In the genomic region with DNA sequence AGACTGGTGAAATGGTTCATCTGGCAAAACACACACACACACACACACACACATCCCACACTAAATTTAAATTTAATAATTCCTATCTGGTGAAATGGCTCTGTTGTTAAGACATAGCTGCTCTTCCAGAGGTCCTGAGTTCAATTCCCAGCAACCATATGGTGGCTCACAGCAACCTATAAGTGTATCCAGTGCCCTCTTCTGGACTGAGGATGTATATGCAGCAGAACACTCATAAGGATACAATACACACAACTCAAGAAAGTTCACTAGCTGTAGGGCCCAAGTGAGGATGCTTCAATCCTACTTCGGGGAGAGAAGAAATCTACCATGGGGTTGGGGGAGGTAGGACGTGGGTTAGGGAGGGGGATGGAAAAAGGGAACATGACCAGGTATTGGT, we compare ENCODE assay signal across 26 mouse cellular contexts. TPM values are rescaled to one million over a fixed set of nuclear protein-coding genes. Genes with fewer than 3 reads are reported as not detected.
DNase-seq lines count a peak whose midpoint lies in the region; ATAC-seq and TF ChIP-seq lines count a peak whose summit lies in the region.
"Had no signal": no experiment of that assay in that cellular context is flagged by ENCODE, and none has a peak within 500 bp of the region (broad histone marks: within the 10 kb centered on the region; RNA-seq: fewer than 3 reads in every experiment).

No protein-coding gene starts in this region.

- WGBS in liver, postnatal 0 days (ENCODE audit: insufficient replicate concordance), result 47% methylated on average over 2 of the region's 2 CpGs
- 51% methylated on average over 2 of the region's 2 CpGs for WGBS in liver, embryonic 12.5 days (ENCODE audit: insufficient replicate concordance)
- 57% methylated on average over 2 of the region's 2 CpGs for WGBS in cerebellum, adult 2 months

- H3K9me3 ChIP-seq in liver, postnatal 0 days (ENCODE audit: low read length), result no peaks in the 10 kb centered on the region
- no peaks in the 10 kb centered on the region for H3K9me3 ChIP-seq in liver, embryonic 12.5 days (replicated peaks)
- H3K9me3 ChIP-seq: forebrain, embryonic 12.5 days; hindbrain, embryonic 13.5 days; liver, embryonic 13.5 days; neural tube, embryonic 13.5 days had no signal

- TF ChIP-seq POLR2A in cerebellum, adult 2 months (IDR thresholded peaks at IDR 0.05; ENCODE audit: borderline replicate concordance, insufficient read depth, low read length), result no peak

- DNase-seq in liver, postnatal 0 days, result no peak
- DNase-seq in CD4-positive, CD25-positive, alpha-beta regulatory T cell, adult 2 months (ENCODE audit: low read depth, low spot score), result peak; percentile 25
- DNase-seq in Patski (ENCODE audit: low read depth, low spot score), result no peak
- DNase-seq in lung, adult 18-20 months, result no peak
- no peak for DNase-seq in cerebellum, adult 2 months
- DNase-seq: adrenal gland, postnatal 14 days; cerebellum, adult 11 months; cerebellum, postnatal 10 days; gastrocnemius, postnatal 14 days; heart, postnatal 4 days; kidney, adult 11 months; kidney, postnatal 36 days; left cerebral cortex, postnatal 4 days; liver, embryonic 13.5 days; lung, embryonic 14.5 days; lung, postnatal 14 days; right cerebral cortex, postnatal 4 days; thymus, postnatal 25 days had no signal

- H3K4me3 ChIP-seq in liver, postnatal 0 days (ENCODE audit: low read depth, low read length), result no peak overlapping the region
- no peak overlapping the region for H3K4me3 ChIP-seq in liver, embryonic 12.5 days
- H3K4me3 ChIP-seq in cerebellum, adult 2 months (replicated peaks; ENCODE audit: insufficient read depth, low read depth, low read length), result no peak overlapping the region
- H3K4me3 ChIP-seq: forebrain, embryonic 12.5 days; hindbrain, embryonic 13.5 days; liver, embryonic 13.5 days; neural tube, embryonic 13.5 days had no signal

- no peaks in the 10 kb centered on the region for H3K27me3 ChIP-seq in liver, postnatal 0 days (ENCODE audit: insufficient read depth, low read length)
- no peaks in the 10 kb centered on the region for H3K27me3 ChIP-seq in liver, embryonic 12.5 days (replicated peaks)
- H3K27me3 ChIP-seq in Patski, result no peaks in the 10 kb centered on the region
- H3K27me3 ChIP-seq in cerebellum, adult 2 months (ENCODE audit: control insufficient read depth, insufficient read depth, low read length), result no peaks in the 10 kb centered on the region
- H3K27me3 ChIP-seq: forebrain, embryonic 12.5 days; hindbrain, embryonic 13.5 days; liver, embryonic 13.5 days; neural tube, embryonic 13.5 days had no signal

- TF ChIP-seq CTCF in liver, postnatal 0 days (IDR thresholded peaks at IDR 0.05; ENCODE audit: low read depth), result peak; percentile 16; the same call in 1 of the 2 replicates
- TF ChIP-seq CTCF in Patski (IDR thresholded peaks at IDR 0.05), result peak; percentile 59
- no peak for TF ChIP-seq CTCF in cerebellum, adult 2 months (IDR thresholded peaks at IDR 0.05; ENCODE audit: borderline replicate concordance, insufficient read depth, low read depth, low read length)

- H3K4me2 ChIP-seq in liver, postnatal 0 days (ENCODE audit: low read depth, low read length), result no peak overlapping the region
- H3K4me2 ChIP-seq in liver, embryonic 12.5 days, result no peak overlapping the region
- H3K4me2 ChIP-seq: forebrain, embryonic 12.5 days; heart, embryonic 11.5 days; hindbrain, embryonic 13.5 days; liver, embryonic 13.5 days; lung, embryonic 14.5 days; midbrain, embryonic 11.5 days; neural tube, embryonic 13.5 days had no signal

- CTCF ChIA-PET in Patski (lab: Charles Lee), result interaction anchor here (1.2 kb wide), 2 partner anchors 14 to 124 kb away, joined by 3 read pairs; no protein-coding TSS in a partner anchor

- no peak overlapping the region for H3K9ac ChIP-seq in liver, postnatal 0 days (replicated peaks)
- H3K9ac ChIP-seq in liver, embryonic 12.5 days, result no peak overlapping the region
- H3K9ac ChIP-seq: forebrain, embryonic 12.5 days; hindbrain, embryonic 13.5 days; liver, embryonic 13.5 days; lung, embryonic 14.5 days; neural tube, embryonic 13.5 days had no signal

- H3K4me1 ChIP-seq in liver, postnatal 0 days (ENCODE audit: insufficient read depth), result no peaks in the 10 kb centered on the region
- H3K4me1 ChIP-seq in liver, embryonic 12.5 days, result no peaks in the 10 kb centered on the region
- H3K4me1 ChIP-seq in cerebellum, adult 2 months (ENCODE audit: control insufficient read depth, insufficient read depth, low read length), result no peaks in the 10 kb centered on the region
- H3K4me1 ChIP-seq: forebrain, embryonic 12.5 days; hindbrain, embryonic 13.5 days; liver, embryonic 13.5 days; neural tube, embryonic 13.5 days had no signal

- POLR2A ChIA-PET in Patski (lab: Charles Lee), result no interaction called here

- H3K36me3 ChIP-seq in liver, postnatal 0 days (replicated peaks; ENCODE audit: insufficient read depth, low read length), result no peaks in the 10 kb centered on the region
- no peaks in the 10 kb centered on the region for H3K36me3 ChIP-seq in liver, embryonic 12.5 days
- H3K36me3 ChIP-seq: forebrain, embryonic 12.5 days; hindbrain, embryonic 13.5 days; liver, embryonic 13.5 days; neural tube, embryonic 13.5 days had no signal

- H3K27ac ChIP-seq in liver, postnatal 0 days (ENCODE audit: low read depth), result no peak overlapping the region
- no peak overlapping the region for H3K27ac ChIP-seq in liver, embryonic 12.5 days
- H3K27ac ChIP-seq in cerebellum, adult 2 months (ENCODE audit: insufficient read depth, low read length), result no peak overlapping the region
- H3K27ac ChIP-seq: forebrain, embryonic 12.5 days; hindbrain, embryonic 13.5 days; liver, embryonic 13.5 days; neural tube, embryonic 13.5 days had no signal

- ATAC-seq in liver, postnatal 0 days, result no peak
- ATAC-seq in liver, embryonic 12.5 days, result no peak
- no peak for ATAC-seq in Patski
- ATAC-seq in megakaryocyte progenitor cell, adult 5-6 weeks (replicated peaks; ENCODE audit: poor library complexity), result peak; percentile 50; the same call in 1 of the 2 replicates
- ATAC-seq: midbrain, embryonic 16.5 days had no signal

- in situ Hi-C loops in Patski (cut with MboI; ENCODE audit: low pct_unique_long_range_greater_than_20kb), result no loop called here

- TF ChIP-seq EP300 in liver, postnatal 0 days (IDR thresholded peaks at IDR 0.05; ENCODE audit: low read depth), result no peak

RNA-seq across cellular contexts. Expression of a gene that starts 22.1 kb away (rescaled TPM):
- polyA plus RNA-seq in liver, postnatal 0 days (2015; fragmentation: Nextera tagmentation; extraction: Ambion mirVana), result 1.0 and 1.1 TPM in 2 replicates
- polyA plus RNA-seq in liver, embryonic 12.5 days (2016; fragmentation: Nextera tagmentation; extraction: Ambion mirVana), result 2.6 and 3.2 TPM in 2 replicates
- polyA plus RNA-seq in Patski (2021), result 8.1 TPM
- 13.0 and 13.4 TPM in 2 replicates for total RNA-seq in megakaryocyte progenitor cell, adult 5-6 weeks (2015)
- total RNA-seq in megakaryocyte progenitor cell, adult 5-6 weeks (2017), result 6.6 and 11.3 TPM in 2 replicates
- 5.8 and 7.3 TPM in 2 replicates for polyA plus RNA-seq in cerebellum, adult 2 months (2012; rRNA removed)
